Mouse (Mus musculus): Measurements from ENCODE around the gene Agap1.

Gene Agap1

GRCm38 (mm10) chr1:89510731-89511130 is 56.1 kb downstream of the Agap1 start:
- DNase-seq: no peak

GRCm38 (mm10) chr1:89513616-89514283 is 59.1 kb downstream of the Agap1 start:
- no peak for DNase-seq

GRCm38 (mm10) chr1:89515808-89516560 is 61.4 kb downstream of the Agap1 start:
- DNase-seq: no peak

GRCm38 (mm10) chr1:89517817-89518216 is 63.2 kb downstream of the Agap1 start:
- no peak for DNase-seq

- DNase-seq: no peak
Measured at GRCm38 (mm10) chr1:89519914-89520643, 65.5 kb downstream of the Agap1 start.

- DNase-seq: no peak
Measured at GRCm38 (mm10) chr1:89521406-89521805, 66.8 kb downstream of the Agap1 start.

GRCm38 (mm10) chr1:89521935-89522535 is 67.4 kb downstream of the Agap1 start:
- no peak for DNase-seq

- peak; percentile 83 for DNase-seq
Measured at GRCm38 (mm10) chr1:89524369-89524768, 69.8 kb downstream of the Agap1 start.

GRCm38 (mm10) chr1:89524998-89525397 is 70.4 kb downstream of the Agap1 start:
- peak; percentile 61 for DNase-seq

GRCm38 (mm10) chr1:89525825-89526224 is 71.2 kb downstream of the Agap1 start:
- peak; percentile 93 for DNase-seq

- DNase-seq: no peak
Measured at GRCm38 (mm10) chr1:89528671-89529276, 74.2 kb downstream of the Agap1 start.

GRCm38 (mm10) chr1:89533702-89534101 is 79.1 kb downstream of the Agap1 start:
- DNase-seq: no peak

- DNase-seq: no peak
Measured at GRCm38 (mm10) chr1:89535206-89535605, 80.6 kb downstream of the Agap1 start.

- DNase-seq: no peak
Measured at GRCm38 (mm10) chr1:89538163-89538946, 83.7 kb downstream of the Agap1 start.

GRCm38 (mm10) chr1:89539127-89539526 is 84.5 kb downstream of the Agap1 start:
- DNase-seq: no peak

GRCm38 (mm10) chr1:89541151-89541550 is 86.5 kb downstream of the Agap1 start:
- DNase-seq: no peak

GRCm38 (mm10) chr1:89542464-89542863 is 87.9 kb downstream of the Agap1 start:
- DNase-seq: no peak

GRCm38 (mm10) chr1:89543312-89543711 is 88.7 kb downstream of the Agap1 start:
- no peak for DNase-seq

- no peak for DNase-seq
Measured at GRCm38 (mm10) chr1:89544094-89544493, 89.5 kb downstream of the Agap1 start.

- DNase-seq: no peak
Measured at GRCm38 (mm10) chr1:89545099-89545498, 90.5 kb downstream of the Agap1 start.

GRCm38 (mm10) chr1:89547525-89548504 is 93.2 kb downstream of the Agap1 start:
- no peak for DNase-seq
